Mouse (Mus musculus) liver, adult 2 months (tissue): Measurements from ENCODE around the gene Itsn1.

Experiments used
- CTCF ChIP-seq: fragments of 200-500 bp; IDR thresholded peaks from 2 replicates; pipeline ENCODE4 v1.5.1; 2011; ENCODE audit warnings: low read depth, low read length, control low read depth
- POLR2A ChIP-seq: fragments of 200-500 bp; IDR thresholded peaks from 2 replicates; pipeline ENCODE4 v1.6.1; 2011; ENCODE audit warnings: low read length, control low read depth; ENCODE audit not compliant: insufficient read depth; ENCODE audit errors: extremely low read depth

- TF ChIP-seq POLR2A (no peak), CTCF (no peak)
Measured at GRCm38 (mm10) chr16:91905987-91906386, 176.9 kb downstream of the Itsn1 start.
